Mouse (Mus musculus): ENCODE measurements around the gene Gpc6.

GRCm38 (mm10) chr14:117755231-117755630, 830.1 kb downstream of the Gpc6 start:
- TF ChIP-seq CTCF (IDR thresholded peaks at IDR 0.05; ENCODE audit: borderline replicate concordance, insufficient read depth, low read length) (no peak), POLR2A (IDR thresholded peaks at IDR 0.05; ENCODE audit: low read depth, low read length) (no peak)
